In genomic region chr8:61242896-61243295, GRCm38 (mm10) we compare ENCODE assay signal across 15 mouse cellular contexts.
"Had no signal": no experiment of that assay in that cellular context is flagged by ENCODE, and none has a peak within 500 bp of the region (broad histone marks: within the 10 kb centered on the region; RNA-seq: fewer than 3 reads in every experiment).

No protein-coding gene starts in this region.

- H3K4me2 ChIP-seq: limb, embryonic 15.5 days; liver, embryonic 13.5 days; midbrain, embryonic 12.5 days; neural tube, embryonic 13.5 days; stomach, embryonic 15.5 days had no signal

- ATAC-seq: liver, postnatal 0 days; midbrain, embryonic 16.5 days had no signal

- H3K9me3 ChIP-seq: limb, embryonic 15.5 days; liver, embryonic 13.5 days; stomach, embryonic 15.5 days had no signal

- H3K27me3 ChIP-seq: limb, embryonic 15.5 days; liver, embryonic 13.5 days; midbrain, embryonic 12.5 days; neural tube, embryonic 13.5 days; stomach, embryonic 15.5 days had no signal

- DNase-seq: kidney, postnatal 36 days; layer of hippocampus, adult 9-11 months; layer of hippocampus, postnatal 36 days; liver, embryonic 13.5 days; liver, postnatal 0 days; retina, postnatal 1 day; right cerebral cortex, postnatal 14 days; thymus, adult 18-20 months; thymus, postnatal 25 days had no signal

- H3K27ac ChIP-seq: kidney, postnatal 0 days; limb, embryonic 15.5 days; liver, embryonic 13.5 days; midbrain, embryonic 12.5 days; neural tube, embryonic 13.5 days; stomach, embryonic 15.5 days had no signal

- H3K4me1 ChIP-seq: liver, embryonic 13.5 days; stomach, embryonic 15.5 days had no signal

- H3K9ac ChIP-seq: limb, embryonic 15.5 days; liver, embryonic 13.5 days; liver, postnatal 0 days; midbrain, embryonic 12.5 days; neural tube, embryonic 13.5 days; stomach, embryonic 15.5 days had no signal

- H3K4me3 ChIP-seq: limb, embryonic 15.5 days; liver, embryonic 13.5 days; midbrain, embryonic 12.5 days; neural tube, embryonic 13.5 days; stomach, embryonic 15.5 days had no signal

- H3K36me3 ChIP-seq: liver, embryonic 13.5 days; stomach, embryonic 15.5 days had no signal
